Mouse (Mus musculus) left cerebral cortex, adult 18-20 months (tissue): ENCODE data around the gene Foxs1. TPM values are rescaled to one million over a fixed set of nuclear protein-coding genes. Genes with fewer than 3 reads are reported as not detected.

Source experiments
- DNase-seq, 2 experiments: peaks; one replicate each; pipeline ENCODE4 v3.0.0; 2021 to 2022; ENCODE audit warnings: low spot score in 2 of 2, mixed read lengths in 1 of 2
- long read RNA-seq, 2 experiments: library from polyadenylated mRNA; stranded (forward); transcript quantifications; one replicate each; pipeline ENCODE4 v2.0.0; 2021
- total RNA-seq, 2 experiments: library from RNA; stranded (reverse); gene quantifications; 2 replicates each; pipeline ENCODE4 v1.2.3; 2021

The Foxs1 gene
- under 1 TPM; 0.46 to 0.68 TPM for total RNA-seq
- long read RNA-seq, experiment 1, partial matches to known transcripts: 0 of 1 reads
- long read RNA-seq, experiment 1, other reads (novel, unspliced or antisense): 0 of 1 reads
- long read RNA-seq, experiment 2, partial matches to known transcripts: 0 of 1 reads
- long read RNA-seq, experiment 2, other reads (novel, unspliced or antisense): 0 of 1 reads

GRCm38 (mm10) chr2:152933048-152933447 is at the start of gene Foxs1:
Gene Foxs1, minus strand, starts transcription at chr2:152933208.
- no peak for DNase-seq

GRCm38 (mm10) chr2:152976991-152977390 is 44.0 kb upstream of the Foxs1 start:
- no peak for DNase-seq

- DNase-seq: no peak
Measured at GRCm38 (mm10) chr2:152965555-152965954, 32.5 kb upstream of the Foxs1 start.

GRCm38 (mm10) chr2:152962091-152962793 is 29.2 kb upstream of the Foxs1 start, which contains the start of gene Ttll9:
Gene Ttll9, plus strand, starts transcription at chr2:152962485.
- peak; percentile 77 to 88 for DNase-seq

GRCm38 (mm10) chr2:152958116-152958515 is 25.1 kb upstream of the Foxs1 start:
- DNase-seq: no peak

- no peak for DNase-seq
Measured at GRCm38 (mm10) chr2:152951850-152952720, 19.1 kb upstream of the Foxs1 start.

GRCm38 (mm10) chr2:152951065-152951849 is 18.2 kb upstream of the Foxs1 start, which contains the start of gene Dusp15:
Gene Dusp15, minus strand, starts transcription at chr2:152951698.
- peak; percentile 60 to 64 for DNase-seq

- no peak for DNase-seq
Measured at GRCm38 (mm10) chr2:152950358-152951064, 17.5 kb upstream of the Foxs1 start.

GRCm38 (mm10) chr2:152948438-152949020 is 15.5 kb upstream of the Foxs1 start:
- no peak for DNase-seq

GRCm38 (mm10) chr2:152947098-152947497 is 14.1 kb upstream of the Foxs1 start:
- DNase-seq: no peak

GRCm38 (mm10) chr2:152944013-152944412 is 11.0 kb upstream of the Foxs1 start:
- DNase-seq: no peak

GRCm38 (mm10) chr2:152943568-152943967 is 10.6 kb upstream of the Foxs1 start:
- no peak for DNase-seq

- no peak for DNase-seq
Measured at GRCm38 (mm10) chr2:152942898-152943515, 10.0 kb upstream of the Foxs1 start.

GRCm38 (mm10) chr2:152941776-152942175 is 8.8 kb upstream of the Foxs1 start:
- no peak for DNase-seq

GRCm38 (mm10) chr2:152941106-152941505 is 8.1 kb upstream of the Foxs1 start:
- no peak for DNase-seq

GRCm38 (mm10) chr2:152939846-152940245 is 6.8 kb upstream of the Foxs1 start:
- DNase-seq: peak in 1 of 2 experiments; percentile 68

GRCm38 (mm10) chr2:152933614-152934013 is 606 bp upstream of the Foxs1 start:
- DNase-seq: peak; percentile 56 to 62

- no peak for DNase-seq
Measured at GRCm38 (mm10) chr2:152931456-152932160, 1.4 kb downstream of the Foxs1 start.

GRCm38 (mm10) chr2:152930276-152930675 is 2.7 kb downstream of the Foxs1 start:
- DNase-seq: no peak
